Mouse (Mus musculus): ENCODE data around the gene Aipl1.

The Aipl1 gene

GRCm38 (mm10) chr11:72037409-72037808 is at the start of gene Aipl1:
Gene Aipl1 (minus strand): TSS chr11:72037509.
- no peak for DNase-seq

- no peak for DNase-seq
Measured at GRCm38 (mm10) chr11:72086251-72087046, 49.1 kb upstream of the Aipl1 start.

- no peak for DNase-seq
Measured at GRCm38 (mm10) chr11:72084337-72084736, 47.0 kb upstream of the Aipl1 start.

GRCm38 (mm10) chr11:72082601-72083000 is 45.3 kb upstream of the Aipl1 start:
- DNase-seq, result no peak

- DNase-seq, result no peak
Measured at GRCm38 (mm10) chr11:72080461-72080860, 43.2 kb upstream of the Aipl1 start.

GRCm38 (mm10) chr11:72078647-72079046 is 41.3 kb upstream of the Aipl1 start:
- DNase-seq, result peak; percentile 70 to 71

GRCm38 (mm10) chr11:72078056-72078455 is 40.7 kb upstream of the Aipl1 start:
- DNase-seq, result no peak

- no peak for DNase-seq
Measured at GRCm38 (mm10) chr11:72074230-72074629, 36.9 kb upstream of the Aipl1 start.

GRCm38 (mm10) chr11:72072331-72072905 is 35.1 kb upstream of the Aipl1 start:
- no peak for DNase-seq

- DNase-seq, result no peak
Measured at GRCm38 (mm10) chr11:72070733-72071132, 33.4 kb upstream of the Aipl1 start.

GRCm38 (mm10) chr11:72068026-72068425 is 30.7 kb upstream of the Aipl1 start:
- peak; percentile 69 to 72 for DNase-seq

GRCm38 (mm10) chr11:72067326-72067725 is 30.0 kb upstream of the Aipl1 start:
- peak; percentile 68 to 70 for DNase-seq

GRCm38 (mm10) chr11:72066330-72066729 is 29.0 kb upstream of the Aipl1 start:
- DNase-seq, result peak; percentile 70 to 72

- peak; percentile 79 to 80 for DNase-seq
Measured at GRCm38 (mm10) chr11:72065103-72065502, 27.8 kb upstream of the Aipl1 start.

- DNase-seq, result no peak
Measured at GRCm38 (mm10) chr11:72064414-72064813, 27.1 kb upstream of the Aipl1 start.

- DNase-seq, result peak; percentile 44 to 51
Measured at GRCm38 (mm10) chr11:72061093-72061620, 23.8 kb upstream of the Aipl1 start.

- no peak for DNase-seq
Measured at GRCm38 (mm10) chr11:72060416-72060815, 23.1 kb upstream of the Aipl1 start.

GRCm38 (mm10) chr11:72057166-72057565 is 19.9 kb upstream of the Aipl1 start:
- DNase-seq, result no peak

GRCm38 (mm10) chr11:72055176-72055575 is 17.9 kb upstream of the Aipl1 start:
- DNase-seq, result no peak

- DNase-seq, result peak; percentile 89
Measured at GRCm38 (mm10) chr11:72052636-72053035, 15.3 kb upstream of the Aipl1 start.

- DNase-seq, result no peak
Measured at GRCm38 (mm10) chr11:72052221-72052620, 14.9 kb upstream of the Aipl1 start.

- DNase-seq, result no peak
Measured at GRCm38 (mm10) chr11:72050895-72051858, 13.9 kb upstream of the Aipl1 start.
